ENCODE assay signal across 9 mouse cellular contexts in genomic region chr17:48110547-48111287, GRCm38 (mm10). TPM values are rescaled to one million over a fixed set of nuclear protein-coding genes. Genes with fewer than 3 reads are reported as not detected.
DNase-seq lines count a peak whose midpoint lies in the region; ATAC-seq and TF ChIP-seq lines count a peak whose summit lies in the region.
"Had no signal": no experiment of that assay in that cellular context is flagged by ENCODE, and none has a peak within 500 bp of the region (broad histone marks: within the 10 kb centered on the region; RNA-seq: fewer than 3 reads in every experiment).

No protein-coding gene starts in this region.

- DNase-seq in cerebellum, postnatal 14 days = peak; percentile 26 to 57
- no peak for DNase-seq in cerebellum, adult 11-12 months
- no peak for DNase-seq in left cerebral cortex, adult 2 months (ENCODE audit: extremely low spot score in 1 of 2, low spot score in 2 of 2)
- no peak for DNase-seq in left cerebral cortex, adult 8-10 months (ENCODE audit: low spot score in 2 of 2)
- peak; percentile 78 for DNase-seq in R1 (ENCODE audit: low read depth, low spot score)
- peak; percentile 50 for DNase-seq in neural tube, embryonic 11.5 days (ENCODE audit: low spot score)
- DNase-seq in hindbrain, embryonic 14.5 days (ENCODE audit: low spot score) = no peak

- no peak overlapping the region for H3K4me2 ChIP-seq in neural tube, embryonic 11.5 days (ENCODE audit: low read depth)
- H3K4me2 ChIP-seq in hindbrain, embryonic 14.5 days (replicated peaks) = no peak overlapping the region
- H3K4me2 ChIP-seq: heart, embryonic 15.5 days had no signal

- H3K36me3 ChIP-seq in neural tube, embryonic 11.5 days (ENCODE audit: control insufficient read depth, insufficient read depth, low read length) = no peaks in the 10 kb centered on the region
- H3K36me3 ChIP-seq in hindbrain, embryonic 14.5 days (replicated peaks; ENCODE audit: control insufficient read depth, insufficient read depth) = no peaks in the 10 kb centered on the region
- H3K36me3 ChIP-seq: heart, embryonic 15.5 days had no signal

- no peak overlapping the region for H3K9ac ChIP-seq in neural tube, embryonic 11.5 days (ENCODE audit: low read length)
- H3K9ac ChIP-seq in hindbrain, embryonic 14.5 days = no peak overlapping the region
- H3K9ac ChIP-seq: heart, embryonic 15.5 days had no signal

- WGBS in neural tube, embryonic 11.5 days = 54% methylated on average over 8 of the region's 8 CpGs
- WGBS in hindbrain, embryonic 14.5 days = 49% methylated on average over 8 of the region's 8 CpGs

- no peaks in the 10 kb centered on the region for H3K9me3 ChIP-seq in neural tube, embryonic 11.5 days (ENCODE audit: control insufficient read depth, low read length)
- H3K9me3 ChIP-seq in hindbrain, embryonic 14.5 days (ENCODE audit: control insufficient read depth, low read length) = 0 out of 2 replicates have a peak, but pooled peaks cover 5% of the 10 kb centered on the region
- H3K9me3 ChIP-seq: heart, embryonic 15.5 days had no signal

- H3K4me3 ChIP-seq in left cerebral cortex, adult 2 months = no peak overlapping the region
- H3K4me3 ChIP-seq in neural tube, embryonic 11.5 days (ENCODE audit: low read depth, low read length) = no peak overlapping the region
- no peak overlapping the region for H3K4me3 ChIP-seq in hindbrain, embryonic 14.5 days (replicated peaks; ENCODE audit: low read length)
- H3K4me3 ChIP-seq: heart, embryonic 15.5 days had no signal

- intact Hi-C loops in left cerebral cortex, adult 2 months (cut with DNase I) = no loop called here

- no peaks in the 10 kb centered on the region for H3K27me3 ChIP-seq in neural tube, embryonic 11.5 days (ENCODE audit: control insufficient read depth, insufficient read depth, low read length)
- H3K27me3 ChIP-seq in hindbrain, embryonic 14.5 days (ENCODE audit: control insufficient read depth, insufficient read depth, low read length) = no peaks in the 10 kb centered on the region
- H3K27me3 ChIP-seq: heart, embryonic 15.5 days had no signal

- H3K4me1 ChIP-seq in neural tube, embryonic 11.5 days (ENCODE audit: control insufficient read depth, insufficient read depth, low read length) = no peaks in the 10 kb centered on the region
- H3K4me1 ChIP-seq in hindbrain, embryonic 14.5 days (replicated peaks; ENCODE audit: control insufficient read depth, insufficient read depth, low read length) = no peaks in the 10 kb centered on the region
- H3K4me1 ChIP-seq: heart, embryonic 15.5 days had no signal

- no peak overlapping the region for H3K27ac ChIP-seq in left cerebral cortex, adult 2 months
- H3K27ac ChIP-seq in neural tube, embryonic 11.5 days (ENCODE audit: low read depth, low read length) = no peak overlapping the region
- H3K27ac ChIP-seq in hindbrain, embryonic 14.5 days = no peak overlapping the region
- H3K27ac ChIP-seq: heart, embryonic 15.5 days had no signal

- TF ChIP-seq CTCF in left cerebral cortex, adult 2 months (IDR thresholded peaks at IDR 0.05) = peak; percentile 62

- peak; percentile 42 to 59; a peak in 2 of 4 replicates for ATAC-seq in hematopoietic stem cell, adult 5-6 weeks (replicated peaks in 1 of 2; ENCODE audit: insufficient read depth in 1 of 2, low FRiP score in 2 of 2, low TSS enrichment in 1 of 2, low read depth in 1 of 2, poor library complexity in 2 of 2, severe bottlenecking in 2 of 2)
- ATAC-seq in neural tube, embryonic 11.5 days (ENCODE audit: insufficient read depth, low FRiP score, low TSS enrichment) = no peak
- no peak for ATAC-seq in hindbrain, embryonic 14.5 days (ENCODE audit: low FRiP score)

RNA-seq across cellular contexts. Expression of gene 1700067P10Rik, which starts 21.6 kb away (rescaled TPM):
- not detected for total RNA-seq in left cerebral cortex, adult 2 months (2021)
- not detected for total RNA-seq in left cerebral cortex, adult 8-10 months (2022)
- total RNA-seq in hematopoietic stem cell, adult 5-6 weeks (2017) = not detected in 2 replicates
- polyA plus RNA-seq in neural tube, embryonic 11.5 days (2014; fragmentation: Nextera tagmentation; extraction: Ambion mirVana) = not detected in 2 replicates
- polyA plus RNA-seq in hindbrain, embryonic 14.5 days (2014; fragmentation: Nextera tagmentation; extraction: Ambion mirVana) = 0.18 TPM in 1 of 2 replicates, not detected in the other
- polyA plus RNA-seq: heart, embryonic 15.5 days had no signal

RNA-seq across cellular contexts. Expression of gene 9830107B12Rik, which starts 35.4 kb away (rescaled TPM):
- total RNA-seq in left cerebral cortex, adult 2 months (2021) = not detected
- total RNA-seq in left cerebral cortex, adult 8-10 months (2022) = under 1 TPM in 1 of 4 experiments, not detected in 3; 0.26 TPM
- total RNA-seq in hematopoietic stem cell, adult 5-6 weeks (2017) = 2.9 and 4.4 TPM in 2 replicates
- polyA plus RNA-seq in neural tube, embryonic 11.5 days (2014; fragmentation: Nextera tagmentation; extraction: Ambion mirVana) = not detected in 2 replicates
- polyA plus RNA-seq in hindbrain, embryonic 14.5 days (2014; fragmentation: Nextera tagmentation; extraction: Ambion mirVana) = not detected in 2 replicates
- polyA plus RNA-seq: heart, embryonic 15.5 days had no signal

RNA-seq across cellular contexts. Expression of gene A530064D06Rik, which starts 56.4 kb away (rescaled TPM):
- not detected for total RNA-seq in left cerebral cortex, adult 2 months (2021)
- total RNA-seq in left cerebral cortex, adult 8-10 months (2022) = not detected
- total RNA-seq in hematopoietic stem cell, adult 5-6 weeks (2017) = 1.0 and 9.2 TPM in 2 replicates
- polyA plus RNA-seq in neural tube, embryonic 11.5 days (2014; fragmentation: Nextera tagmentation; extraction: Ambion mirVana) = not detected in 2 replicates
- not detected in 2 replicates for polyA plus RNA-seq in hindbrain, embryonic 14.5 days (2014; fragmentation: Nextera tagmentation; extraction: Ambion mirVana)
- polyA plus RNA-seq: heart, embryonic 15.5 days had no signal

Comparison
In these comparisons a context has a peak if more than half of its experiments do, and no peak if none do; other contexts are left out.
1. DNase-seq: peak in cerebellum, postnatal 14 days (2 of 2), R1 (single experiment) and neural tube, embryonic 11.5 days (single experiment); none in cerebellum, adult 11-12 months (single experiment), left cerebral cortex, adult 2 months (0 of 2), left cerebral cortex, adult 8-10 months (0 of 2) and hindbrain, embryonic 14.5 days (single experiment).
2. ATAC-seq: peak in hematopoietic stem cell, adult 5-6 weeks (2 of 2); none in neural tube, embryonic 11.5 days (single experiment) and hindbrain, embryonic 14.5 days (single experiment).